Mouse (Mus musculus): ENCODE results near the gene Tob1. TPM values are rescaled to one million over a fixed set of nuclear protein-coding genes. Genes with fewer than 3 reads are reported as not detected.

Tob1 gene
- polyA plus RNA-seq, 1 experiment from 2014 or later: 47.8 TPM

DNA sequence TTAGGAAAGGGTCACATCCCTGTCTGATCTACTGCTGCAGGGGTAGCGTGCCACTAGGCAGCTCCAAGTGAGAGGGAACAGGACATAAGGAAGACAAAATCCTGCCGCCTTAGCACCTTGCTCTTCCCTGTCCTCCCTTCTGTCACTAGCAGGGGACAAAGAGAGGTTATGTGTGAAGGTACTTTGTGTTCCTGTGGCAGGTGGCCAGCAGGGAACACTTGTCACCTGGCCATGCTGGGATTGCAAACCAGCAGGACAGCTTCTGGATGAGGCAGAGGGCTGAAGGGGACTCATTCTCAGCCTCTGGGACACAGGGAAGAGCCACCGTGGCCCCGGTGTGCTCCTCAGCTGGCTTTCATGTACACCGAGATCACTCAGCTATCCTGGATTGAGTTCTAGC lies 39.6 kb upstream of the Tob1 start:
- TF ChIP-seq CTCF (IDR thresholded peaks at IDR 0.05; ENCODE audit: low read depth) (no peak), EP300 (IDR thresholded peaks at IDR 0.05; ENCODE audit: low read depth) (no peak)
- H3K27ac ChIP-seq (ENCODE audit: low read depth): no peak overlapping the region
- peak; percentile 35; the same call in 1 of the 2 replicates for ATAC-seq

DNA sequence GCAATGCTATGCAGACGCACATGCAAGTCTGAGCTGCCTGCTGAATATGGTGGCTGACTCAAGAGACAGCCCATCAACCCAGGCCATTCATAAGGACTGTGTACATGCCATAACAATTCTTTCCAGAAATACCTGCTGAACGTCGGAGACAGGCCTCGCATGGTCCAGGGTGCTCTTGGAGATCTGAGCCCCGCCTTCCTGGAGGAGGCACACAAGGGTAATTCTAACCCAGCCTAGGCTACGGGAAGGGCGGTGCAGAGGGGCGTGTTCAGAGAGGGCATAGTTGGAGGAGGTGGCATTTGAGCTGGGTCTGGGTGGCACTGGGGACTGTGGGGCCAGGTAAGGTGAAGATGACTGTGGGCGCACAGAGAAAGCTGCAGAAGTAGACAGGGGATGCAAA lies 39.1 kb upstream of the Tob1 start:
- H3K27me3 ChIP-seq (ENCODE audit: insufficient read depth, low read length): no peaks in the 10 kb centered on the region
- H3K4me3 ChIP-seq (ENCODE audit: low read depth, low read length): no peak overlapping the region
- H3K27ac ChIP-seq (ENCODE audit: low read depth): no peak overlapping the region
- H3K4me1 ChIP-seq (ENCODE audit: insufficient read depth): no peaks in the 10 kb centered on the region
- WGBS (ENCODE audit: insufficient replicate concordance): 75% methylated on average over 9 of the region's 9 CpGs
- H3K36me3 ChIP-seq (replicated peaks; ENCODE audit: insufficient read depth, low read length): no peaks in the 10 kb centered on the region
- ATAC-seq (no peak), DNase-seq (no peak)
- H3K9ac ChIP-seq (replicated peaks): no peak overlapping the region
- TF ChIP-seq EP300 (IDR thresholded peaks at IDR 0.05; ENCODE audit: low read depth): no peak
- no peak for TF ChIP-seq CTCF (IDR thresholded peaks at IDR 0.05; ENCODE audit: low read depth)
- H3K9me3 ChIP-seq (ENCODE audit: low read length): no peaks in the 10 kb centered on the region
- H3K4me2 ChIP-seq (ENCODE audit: low read depth, low read length): no peak overlapping the region

More for the DNA sequence above, 39.6 kb upstream of the Tob1 start:
- 74% methylated on average over 5 of the region's 5 CpGs for WGBS (ENCODE audit: insufficient replicate concordance)
- no peaks in the 10 kb centered on the region for H3K4me1 ChIP-seq (ENCODE audit: insufficient read depth)
- H3K9me3 ChIP-seq (ENCODE audit: low read length): no peaks in the 10 kb centered on the region
- H3K4me3 ChIP-seq (ENCODE audit: low read depth, low read length): no peak overlapping the region
- H3K36me3 ChIP-seq (replicated peaks; ENCODE audit: insufficient read depth, low read length): no peaks in the 10 kb centered on the region
- H3K27me3 ChIP-seq (ENCODE audit: insufficient read depth, low read length): no peaks in the 10 kb centered on the region
- no peak for DNase-seq
- no peak overlapping the region for H3K4me2 ChIP-seq (ENCODE audit: low read depth, low read length)
- no peak overlapping the region for H3K9ac ChIP-seq (replicated peaks)

DNA sequence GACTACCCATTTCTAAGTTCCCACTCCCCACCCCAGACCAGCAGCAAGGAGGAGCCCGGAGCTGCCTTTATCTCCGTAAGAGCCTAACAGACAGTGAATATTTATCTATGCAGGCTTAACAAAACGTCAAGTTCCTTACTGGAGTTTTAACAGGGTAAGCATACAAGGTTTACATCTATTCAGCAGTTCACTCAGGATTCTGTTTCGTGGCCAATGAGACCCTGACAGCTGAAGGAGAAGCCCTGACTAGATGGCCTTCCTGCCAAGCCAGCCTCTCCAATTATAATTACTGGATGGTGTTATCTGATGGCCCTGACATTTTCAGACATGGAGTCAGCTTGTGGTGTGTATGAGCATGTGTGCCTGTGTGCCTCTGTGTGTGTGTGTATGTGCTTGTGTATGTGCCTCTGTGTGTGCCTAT lies 37.5 kb upstream of the Tob1 start:
- 49% methylated on average over 4 of the region's 4 CpGs for WGBS (ENCODE audit: insufficient replicate concordance)
- Histone ChIP-seq H3K4me3 (ENCODE audit: low read depth, low read length) (no peak overlapping the region), H3K9ac (replicated peaks) (no peak overlapping the region), H3K36me3 (replicated peaks; ENCODE audit: insufficient read depth, low read length) (no peaks in the 10 kb centered on the region), H3K9me3 (ENCODE audit: low read length) (no peaks in the 10 kb centered on the region), H3K4me1 (ENCODE audit: insufficient read depth) (no peaks in the 10 kb centered on the region), H3K27me3 (ENCODE audit: insufficient read depth, low read length) (no peaks in the 10 kb centered on the region), H3K27ac (ENCODE audit: low read depth) (no peak overlapping the region), H3K4me2 (ENCODE audit: low read depth, low read length) (no peak overlapping the region)
- ATAC-seq: no peak
- no peak for DNase-seq
- no peak for TF ChIP-seq EP300 (IDR thresholded peaks at IDR 0.05; ENCODE audit: low read depth)
- no peak for TF ChIP-seq CTCF (IDR thresholded peaks at IDR 0.05; ENCODE audit: low read depth)

DNA sequence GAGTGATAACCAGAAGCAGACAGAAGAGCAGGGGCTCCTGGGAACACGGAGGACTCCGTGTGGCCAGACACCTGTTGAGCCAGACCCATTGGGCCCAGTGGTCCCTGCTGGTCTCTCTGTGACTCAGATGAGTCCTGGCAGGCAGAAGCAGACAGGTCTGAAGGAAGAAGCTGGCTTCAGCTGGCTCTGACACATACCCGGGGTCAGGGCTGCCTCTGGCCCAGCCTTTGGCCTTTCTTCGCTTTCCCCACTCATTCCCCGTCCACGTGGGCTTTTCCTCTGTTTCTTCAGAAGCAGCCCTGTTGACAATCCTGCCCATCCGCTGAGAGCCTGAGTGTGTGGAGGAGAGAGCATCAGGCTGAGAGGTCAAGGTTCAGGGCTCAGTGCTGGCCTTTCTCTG lies 36.0 kb upstream of the Tob1 start:
- no peak for TF ChIP-seq EP300 (IDR thresholded peaks at IDR 0.05; ENCODE audit: low read depth)
- TF ChIP-seq CTCF (IDR thresholded peaks at IDR 0.05; ENCODE audit: low read depth): no peak
- Histone ChIP-seq H3K27ac (ENCODE audit: low read depth) (no peak overlapping the region), H3K9ac (replicated peaks) (no peak overlapping the region), H3K4me3 (ENCODE audit: low read depth, low read length) (no peak overlapping the region), H3K4me1 (ENCODE audit: insufficient read depth) (no peaks in the 10 kb centered on the region), H3K36me3 (replicated peaks; ENCODE audit: insufficient read depth, low read length) (no peaks in the 10 kb centered on the region), H3K27me3 (ENCODE audit: insufficient read depth, low read length) (no peaks in the 10 kb centered on the region), H3K9me3 (ENCODE audit: low read length) (no peaks in the 10 kb centered on the region), H3K4me2 (ENCODE audit: low read depth, low read length) (no peak overlapping the region)
- DNase-seq (no peak), ATAC-seq (no peak)
- WGBS (ENCODE audit: insufficient replicate concordance): 65% methylated on average over 7 of the region's 7 CpGs

GRCm38 (mm10) chr11:94175694-94176093 lies 35.6 kb upstream of the Tob1 start:
- no peak overlapping the region for H3K4me3 ChIP-seq (ENCODE audit: low read depth, low read length)
- no peaks in the 10 kb centered on the region for H3K4me1 ChIP-seq (ENCODE audit: insufficient read depth)
- H3K9me3 ChIP-seq (ENCODE audit: low read length): no peaks in the 10 kb centered on the region
- DNase-seq (no peak), ATAC-seq (no peak)
- H3K4me2 ChIP-seq (ENCODE audit: low read depth, low read length): no peak overlapping the region
- 68% methylated on average over 8 of the region's 8 CpGs for WGBS (ENCODE audit: insufficient replicate concordance)
- no peaks in the 10 kb centered on the region for H3K27me3 ChIP-seq (ENCODE audit: insufficient read depth, low read length)
- TF ChIP-seq EP300 (IDR thresholded peaks at IDR 0.05; ENCODE audit: low read depth) (no peak), CTCF (IDR thresholded peaks at IDR 0.05; ENCODE audit: low read depth) (no peak)
- no peaks in the 10 kb centered on the region for H3K36me3 ChIP-seq (replicated peaks; ENCODE audit: insufficient read depth, low read length)
- H3K27ac ChIP-seq (ENCODE audit: low read depth): no peak overlapping the region
- no peak overlapping the region for H3K9ac ChIP-seq (replicated peaks)

GRCm38 (mm10) chr11:94177841-94178585 lies 33.2 kb upstream of the Tob1 start:
- Histone ChIP-seq H3K9ac (replicated peaks) (no peak overlapping the region), H3K9me3 (ENCODE audit: low read length) (no peaks in the 10 kb centered on the region), H3K27me3 (ENCODE audit: insufficient read depth, low read length) (no peaks in the 10 kb centered on the region), H3K4me1 (ENCODE audit: insufficient read depth) (no peaks in the 10 kb centered on the region), H3K36me3 (replicated peaks; ENCODE audit: insufficient read depth, low read length) (no peaks in the 10 kb centered on the region), H3K4me2 (ENCODE audit: low read depth, low read length) (no peak overlapping the region), H3K27ac (ENCODE audit: low read depth) (no peak overlapping the region), H3K4me3 (ENCODE audit: low read depth, low read length) (no peak overlapping the region)
- TF ChIP-seq EP300 (IDR thresholded peaks at IDR 0.05; ENCODE audit: low read depth) (no peak), CTCF (IDR thresholded peaks at IDR 0.05; ENCODE audit: low read depth) (no peak)
- DNase-seq (no peak), ATAC-seq (no peak)
- WGBS (ENCODE audit: insufficient replicate concordance): 76% methylated on average over 15 of the region's 15 CpGs

All from liver, postnatal 0 days (tissue).